Mouse (Mus musculus) stomach, embryonic 14.5 days (tissue): ENCODE data around the gene Snx19. TPM values are rescaled to one million over a fixed set of nuclear protein-coding genes. Genes with fewer than 3 reads are reported as not detected.

Experiments
- ATAC-seq: fragments of 200-750 bp; cut with Nextera tagmentation; 2 replicates; pipeline ENCODE4 v1.8.0; 2017; ENCODE audit warnings: low read depth, moderate TSS enrichment; ENCODE audit not compliant: insufficient number of reproducible peaks, insufficient read depth, low FRiP score
- H3K27ac ChIP-seq: fragments of 300-500 bp; sonication (generic); 2 replicates; pipeline ENCODE4 v1.5.1; 2014; ENCODE audit warnings: mild to moderate bottlenecking, low read length, moderate library complexity, mixed read lengths
- H3K27me3 ChIP-seq: fragments of 300-500 bp; sonication (generic); 2 replicates; pipeline ENCODE4 v1.6.1; 2014; ENCODE audit warnings: low read length, control low read depth, mixed read lengths; ENCODE audit not compliant: control insufficient read depth, insufficient read depth
- H3K36me3 ChIP-seq: fragments of 300-500 bp; sonication (generic); 2 replicates; pipeline ENCODE4 v1.6.1; 2014; ENCODE audit warnings: mild to moderate bottlenecking, control low read depth, low read length, moderate library complexity, mixed read lengths; ENCODE audit not compliant: control insufficient read depth, insufficient read depth
- H3K4me1 ChIP-seq: fragments of 300-500 bp; sonication (generic); 2 replicates; pipeline ENCODE4 v1.6.1; 2014; ENCODE audit warnings: low read length, control low read depth, mixed read lengths; ENCODE audit not compliant: control insufficient read depth, insufficient read depth
- H3K4me2 ChIP-seq: fragments of 300-500 bp; sonication (generic); replicated peaks from 2 replicates; pipeline ENCODE4 v1.6.1; 2014; ENCODE audit warnings: low read depth, low read length, control low read depth
- H3K4me3 ChIP-seq: fragments of 300-500 bp; sonication (generic); 2 replicates; pipeline ENCODE4 v1.5.1; 2014; ENCODE audit warnings: low read depth, low read length, control low read depth
- H3K9ac ChIP-seq: fragments of 300-500 bp; sonication (generic); replicated peaks from 2 replicates; pipeline ENCODE4 v1.6.1; 2014; ENCODE audit warnings: low read depth, mild to moderate bottlenecking, control low read depth, low read length, moderate library complexity, mixed read lengths
- H3K9me3 ChIP-seq: fragments of 300-500 bp; sonication (generic); 2 replicates; pipeline ENCODE4 v1.6.1; 2016; ENCODE audit warnings: low read depth, low read length, control low read depth; ENCODE audit not compliant: control insufficient read depth
- whole genome bisulfite sequencing: fragments of 180-500 bp; shearing (Covaris S2); extraction: QIAGEN DNeasy Blood & Tissue Kit; methylation state at CpG from one replicate; pipeline ENCODE4 v1.1.7; 2014; 5-methylcytosine and 5-hydroxymethylcytosine counted together
- polyA plus RNA-seq: library from polyadenylated mRNA; unstranded; fragments of >200 nt; fragmentation: Nextera tagmentation; extraction: Ambion mirVana; gene quantifications from 2 replicates; pipeline ENCODE4 v1.2.1, GENCODE M21; 2014

Snx19 gene
- 21.3 and 24.7 TPM in 2 replicates for polyA plus RNA-seq

DNA sequence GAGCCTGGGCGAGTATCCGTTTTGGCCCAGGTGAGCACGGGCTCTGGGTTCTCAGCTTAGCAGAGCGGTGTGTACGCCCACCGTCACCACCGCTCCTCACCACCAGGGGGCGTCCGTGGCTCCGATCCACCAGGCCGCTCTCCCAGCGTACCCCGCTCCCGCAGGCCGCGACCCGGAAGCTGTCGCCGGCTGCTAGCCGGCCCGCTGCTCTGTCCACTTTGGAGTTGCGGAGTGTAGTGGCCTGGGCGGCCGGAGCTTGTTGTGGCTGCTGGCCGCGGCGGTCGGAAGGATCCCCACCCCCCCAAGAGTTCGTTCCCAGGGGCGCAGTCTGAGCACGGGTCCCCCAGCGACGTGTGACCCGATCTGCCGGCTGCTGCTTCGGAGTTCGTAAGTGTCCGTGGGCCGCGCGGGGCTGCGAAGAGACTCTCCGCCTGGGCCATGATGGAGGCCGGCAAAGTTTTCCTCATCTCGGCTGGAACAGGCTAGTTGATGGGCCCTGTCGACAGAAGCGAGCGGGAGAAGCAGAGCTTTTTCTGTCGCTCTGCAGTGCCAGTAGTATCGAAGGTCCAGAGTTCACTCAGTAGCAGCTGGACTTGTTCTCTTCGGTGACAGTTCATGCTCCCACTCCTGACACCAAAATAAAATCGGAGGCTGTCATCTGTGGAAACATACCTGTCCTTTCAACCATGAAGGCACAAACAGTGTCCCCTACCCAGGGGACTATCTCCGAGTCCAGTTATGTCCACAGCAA is at the start of gene Snx19:
Gene Snx19, plus strand, starts transcription at position 227 of the 751 bp plus-strand sequence.
- ATAC-seq = peak; percentile 94
- Histone ChIP-seq H3K4me2 (peak within 1 kb of the TSS; percentile 67), H3K9me3 (no peaks in the 10 kb centered on the region), H3K4me1 (peaks cover 24% of the 10 kb centered on the region), H3K36me3 (peaks cover under 1% of the 10 kb centered on the region; the same call in 1 of the 2 replicates), H3K27ac (no peak within 1 kb of the TSS; the same call in 1 of the 2 replicates), H3K4me3 (peak within 1 kb of the TSS; percentile 79), H3K9ac (peak within 1 kb of the TSS; percentile 68), H3K27me3 (no peaks in the 10 kb centered on the region)
- 2% methylated on average over 53 of the region's 53 CpGs for WGBS

- Histone ChIP-seq H3K36me3 (no peaks in the 10 kb centered on the region), H3K9me3 (no peaks in the 10 kb centered on the region), H3K4me1 (no peaks in the 10 kb centered on the region), H3K27me3 (no peaks in the 10 kb centered on the region), H3K4me3 (no peak overlapping the region), H3K9ac (no peak overlapping the region), H3K4me2 (no peak overlapping the region), H3K27ac (no peak overlapping the region)
- ATAC-seq = no peak
- 88% methylated on average over 1 of the region's 1 CpGs for WGBS
These were observed 26.1 kb upstream of the Snx19 start for GRCm38 (mm10) chr9:30400771-30401170.

DNA sequence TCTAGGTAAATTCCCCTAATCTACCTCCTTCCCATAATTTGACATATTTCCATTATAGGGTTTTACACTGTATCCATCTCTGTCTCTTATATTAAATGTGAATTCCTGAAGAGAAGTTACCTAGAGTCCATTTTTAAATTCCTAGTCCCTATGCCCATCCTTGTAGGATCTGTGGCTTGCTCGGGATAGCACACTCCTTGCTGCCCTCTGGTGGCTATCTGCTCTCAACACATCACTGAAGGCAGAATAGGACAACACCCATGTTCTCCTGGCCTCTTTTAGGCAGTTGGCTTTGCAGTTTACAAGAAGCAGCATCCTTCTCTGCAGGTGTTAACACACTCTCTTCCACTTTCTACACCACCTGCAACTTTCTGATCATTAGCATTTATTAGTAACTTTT is 4.0 kb upstream of the Snx19 start:
- H3K4me3 ChIP-seq = no peak overlapping the region
- 0% methylated on average over 1 of the region's 1 CpGs for WGBS
- H3K27me3 ChIP-seq = no peaks in the 10 kb centered on the region
- H3K9ac ChIP-seq = no peak overlapping the region
- peaks cover 5% of the 10 kb centered on the region for H3K4me1 ChIP-seq
- no peak for ATAC-seq
- no peaks in the 10 kb centered on the region for H3K36me3 ChIP-seq
- H3K4me2 ChIP-seq = no peak overlapping the region
- no peak overlapping the region for H3K27ac ChIP-seq
- no peaks in the 10 kb centered on the region for H3K9me3 ChIP-seq

DNA sequence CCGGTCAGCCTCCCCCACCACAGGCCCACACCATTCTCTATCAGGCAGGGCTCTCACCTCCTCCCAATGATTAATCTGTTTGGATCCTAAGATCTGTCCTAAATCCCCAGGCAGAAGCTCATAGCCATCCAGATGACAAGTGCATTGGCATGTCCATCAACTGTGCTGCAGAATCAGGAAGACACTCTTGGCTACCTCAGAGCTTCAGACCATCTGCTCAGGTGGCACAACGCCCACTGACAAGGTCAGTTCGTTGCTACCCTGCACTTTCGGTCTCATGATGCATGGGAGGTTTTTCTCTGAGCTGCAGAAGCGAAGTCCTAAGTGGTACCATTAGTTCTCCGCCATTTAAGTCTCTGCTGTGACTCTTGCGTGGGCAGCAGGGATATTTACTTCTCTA is 1.7 kb upstream of the Snx19 start:
- 81% methylated on average over 7 of the region's 7 CpGs for WGBS
- ATAC-seq = no peak

GRCm38 (mm10) chr9:30428231-30428630 is 1.3 kb downstream of the Snx19 start:
- peaks cover 11% of the 10 kb centered on the region for H3K36me3 ChIP-seq
- peak overlapping the region; percentile 67; the same call in 1 of the 2 replicates for H3K4me2 ChIP-seq
- H3K9me3 ChIP-seq = no peaks in the 10 kb centered on the region
- no peak for ATAC-seq
- 87% methylated on average over 5 of the region's 5 CpGs for WGBS
- H3K27ac ChIP-seq = no peak overlapping the region
- 0 out of 2 replicates have a peak overlapping the region, but pooled peaks have one; percentile 79 for H3K4me3 ChIP-seq
- H3K4me1 ChIP-seq = peaks cover 24% of the 10 kb centered on the region
- H3K27me3 ChIP-seq = no peaks in the 10 kb centered on the region
- no peak overlapping the region for H3K9ac ChIP-seq

More for the DNA sequence above, 1.7 kb upstream of the Snx19 start:
- Histone ChIP-seq H3K4me1 (peaks cover 20% of the 10 kb centered on the region), H3K4me3 (no peak overlapping the region), H3K27ac (no peak overlapping the region), H3K9ac (no peak overlapping the region), H3K27me3 (no peaks in the 10 kb centered on the region), H3K9me3 (no peaks in the 10 kb centered on the region), H3K36me3 (no peaks in the 10 kb centered on the region), H3K4me2 (no peak overlapping the region)

DNA sequence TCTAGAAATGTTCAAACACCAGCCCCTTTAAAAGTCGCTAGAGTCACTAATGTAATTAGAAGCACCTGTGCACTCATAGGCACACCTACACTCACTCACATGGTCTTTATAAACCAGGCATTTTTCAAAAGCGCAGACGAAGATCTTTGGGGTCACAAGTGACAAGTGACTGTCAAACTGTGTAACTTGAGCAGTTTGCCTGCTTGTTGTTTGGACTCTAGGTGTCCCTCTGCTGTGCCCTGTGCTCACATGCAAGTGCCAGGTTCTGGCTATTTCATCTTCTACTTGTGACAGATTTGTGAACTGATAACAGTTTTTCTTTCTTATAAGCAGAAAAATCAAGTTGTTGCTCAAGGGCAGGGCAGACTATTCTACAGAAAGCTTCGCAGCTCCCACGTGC is 3.5 kb downstream of the Snx19 start:
- no peak overlapping the region for H3K9ac ChIP-seq
- ATAC-seq = no peak
- H3K27me3 ChIP-seq = no peaks in the 10 kb centered on the region
- H3K27ac ChIP-seq = no peak overlapping the region
- H3K9me3 ChIP-seq = no peaks in the 10 kb centered on the region
- 69% methylated on average over 5 of the region's 5 CpGs for WGBS
- no peak overlapping the region for H3K4me2 ChIP-seq
- H3K4me3 ChIP-seq = no peak overlapping the region
- H3K36me3 ChIP-seq = peaks cover 17% of the 10 kb centered on the region
- peaks cover 24% of the 10 kb centered on the region for H3K4me1 ChIP-seq

DNA sequence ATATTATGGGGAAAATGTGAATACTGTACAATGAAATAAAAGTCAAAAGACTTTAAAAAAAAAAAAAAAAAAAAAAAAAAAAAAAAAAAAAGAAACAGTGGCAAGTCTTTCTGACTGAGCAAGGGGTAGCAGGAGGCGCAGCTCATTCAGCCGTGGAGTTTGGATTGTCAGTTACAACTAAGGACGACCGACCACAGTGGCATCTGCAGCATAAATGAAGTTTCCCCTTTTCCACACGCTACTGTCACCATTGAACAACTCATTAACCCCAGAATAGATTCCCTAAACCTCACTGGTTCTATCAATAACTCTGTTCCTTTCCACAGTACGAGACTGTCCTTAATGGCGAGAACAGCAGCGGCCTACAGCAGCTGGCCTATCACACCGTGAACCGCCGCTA is 5.0 kb downstream of the Snx19 start:
- Histone ChIP-seq H3K4me2 (no peak overlapping the region), H3K9ac (no peak overlapping the region), H3K4me1 (peaks cover 24% of the 10 kb centered on the region), H3K4me3 (no peak overlapping the region), H3K9me3 (no peaks in the 10 kb centered on the region), H3K27ac (no peak overlapping the region), H3K27me3 (no peaks in the 10 kb centered on the region), H3K36me3 (peaks cover 31% of the 10 kb centered on the region)
- no peak for ATAC-seq
- WGBS = 88% methylated on average over 11 of the region's 11 CpGs

GRCm38 (mm10) chr9:30433914-30434313 is 7.0 kb downstream of the Snx19 start:
- H3K36me3 ChIP-seq = peaks cover 41% of the 10 kb centered on the region
- no peak for ATAC-seq

More at GRCm38 (mm10) chr9:30433914-30434313, 7.0 kb downstream of the Snx19 start:
- no peak overlapping the region for H3K4me2 ChIP-seq
- no peak overlapping the region for H3K9ac ChIP-seq
- H3K4me1 ChIP-seq = peaks cover 10% of the 10 kb centered on the region; the same call in 1 of the 2 replicates
- H3K4me3 ChIP-seq = no peak overlapping the region
- no peaks in the 10 kb centered on the region for H3K27me3 ChIP-seq
- H3K27ac ChIP-seq = no peak overlapping the region
- WGBS = 94% methylated on average over 4 of the region's 4 CpGs
- no peaks in the 10 kb centered on the region for H3K9me3 ChIP-seq
